Mouse (Mus musculus): ENCODE data around the gene Lor.

The Lor gene

DNA sequence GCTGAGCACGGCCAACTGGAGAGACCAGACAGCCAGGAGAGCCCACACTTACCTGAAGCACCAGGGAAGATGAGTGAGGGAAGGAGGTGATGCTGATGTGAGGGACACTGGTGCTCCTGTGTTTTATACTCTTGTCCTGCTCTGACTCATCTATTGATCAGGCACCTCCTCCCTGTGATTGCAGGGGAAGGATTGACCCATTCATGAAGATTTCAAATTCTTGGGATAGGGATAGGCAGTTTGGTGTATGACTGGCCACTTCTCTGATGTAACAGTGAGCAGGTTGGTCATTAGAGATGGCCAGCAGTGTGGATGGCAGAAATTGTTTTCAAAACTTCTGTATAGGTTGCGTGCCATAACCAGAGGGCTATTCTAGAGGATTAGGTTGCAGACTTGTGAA is at the start of gene Lor:
Lor (minus strand) TSS at position 101 of the 400 bp plus-strand sequence.
- DNase-seq = no peak

- no peak for DNase-seq
Measured at GRCm38 (mm10) chr3:92123847-92124246, 40.9 kb upstream of the Lor start, which contains the start of gene Prr9. Gene Prr9 (minus strand): TSS chr3:92123947.

GRCm38 (mm10) chr3:92120902-92121301 is 38.0 kb upstream of the Lor start:
- no peak for DNase-seq

DNA sequence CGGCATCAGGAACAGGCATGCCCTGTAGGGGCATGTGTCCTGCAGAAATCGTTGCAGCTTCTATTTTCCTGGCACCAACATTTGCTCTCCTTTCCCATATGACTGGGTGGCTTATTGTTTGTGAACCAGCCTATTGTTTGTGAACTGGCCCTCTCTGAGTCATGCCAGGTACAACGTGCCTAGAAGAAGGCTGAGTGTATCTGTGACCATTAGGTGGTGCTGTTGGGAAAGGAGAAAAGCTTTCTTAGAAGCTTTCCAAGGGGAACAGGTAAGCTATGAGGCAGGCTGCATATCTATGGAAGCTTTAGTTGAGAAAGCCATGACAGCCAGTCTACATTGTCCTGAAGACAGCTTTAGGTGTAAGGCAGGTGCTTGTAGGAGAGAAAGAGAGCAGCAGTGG is 35.0 kb upstream of the Lor start:
- DNase-seq = peak; percentile 60

DNA sequence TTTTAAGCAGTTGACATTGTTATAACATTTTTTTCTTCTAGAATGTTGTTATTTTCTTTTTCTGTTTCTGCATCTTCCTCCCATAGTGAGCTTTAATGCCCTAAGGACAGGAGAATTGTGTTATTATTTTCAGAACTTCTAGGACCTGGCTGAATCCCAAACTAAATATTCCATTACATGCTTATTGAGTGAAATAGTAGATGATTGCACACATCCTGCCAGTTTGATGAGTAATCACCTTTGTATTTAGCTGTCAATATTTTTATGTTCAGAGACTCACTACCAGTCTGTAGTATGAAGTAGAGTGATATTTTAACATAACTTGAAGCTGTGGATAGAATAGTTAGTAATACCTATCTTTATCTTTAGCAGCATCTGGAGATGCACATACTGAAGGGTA is 28.6 kb upstream of the Lor start:
- DNase-seq = no peak

GRCm38 (mm10) chr3:92110790-92111189 is 27.8 kb upstream of the Lor start:
- peak; percentile 10 for DNase-seq

DNA sequence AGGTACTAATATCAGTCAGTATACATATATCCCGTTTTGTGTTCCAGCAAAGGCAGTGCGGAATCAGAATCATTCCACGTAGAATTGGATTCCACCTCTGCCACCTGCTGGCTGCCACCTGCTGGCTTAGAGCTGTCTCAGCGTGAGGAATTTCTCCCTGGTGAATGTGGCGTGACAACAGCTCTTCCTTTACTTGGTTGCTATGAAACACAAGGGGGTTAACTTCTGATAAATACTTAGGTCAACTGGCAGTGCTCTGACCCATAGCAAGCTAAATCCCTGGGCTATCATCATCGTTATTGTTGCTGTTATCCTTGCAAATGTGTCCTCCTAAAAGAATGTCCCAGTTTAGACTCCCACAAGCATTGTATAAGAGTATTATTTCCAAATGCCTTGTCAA is 23.6 kb upstream of the Lor start:
- DNase-seq = peak; percentile 51

GRCm38 (mm10) chr3:92081285-92081931 is 1.5 kb downstream of the Lor start:
- DNase-seq = peak; percentile 74

- DNase-seq = peak; percentile 76
Measured at GRCm38 (mm10) chr3:92080462-92081284, 2.3 kb downstream of the Lor start.

DNA sequence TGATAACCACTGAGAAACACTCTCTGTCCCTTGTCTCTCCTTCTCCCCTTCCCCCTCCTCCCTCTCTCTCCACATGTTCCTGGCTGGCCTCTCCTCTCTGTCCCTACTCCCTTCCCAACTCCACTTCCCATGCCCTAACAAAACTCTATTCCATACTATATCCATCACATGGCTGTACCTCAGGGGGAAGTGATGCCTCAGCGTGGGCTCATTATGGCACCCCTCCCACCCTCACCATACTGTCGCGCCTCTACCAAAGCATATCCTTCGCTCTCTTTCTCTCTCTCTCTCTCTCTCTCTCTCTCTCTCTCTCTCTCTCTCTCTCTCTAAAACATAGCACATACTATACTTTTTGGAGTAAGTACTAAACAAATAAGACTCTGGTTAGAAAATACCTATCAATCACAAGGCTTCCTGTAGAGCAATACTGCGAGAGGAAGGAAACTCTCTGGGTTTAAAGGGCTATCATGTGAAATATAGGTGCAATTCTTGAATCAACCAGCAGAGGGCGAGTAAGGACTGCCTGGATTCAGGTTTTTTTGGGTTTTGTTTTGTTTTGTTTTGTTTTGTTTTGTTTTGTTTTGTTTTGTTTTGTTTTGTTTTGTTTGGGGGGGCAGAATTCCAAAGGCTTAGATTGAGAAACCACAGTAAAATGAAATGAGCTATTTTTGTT is 32.4 kb downstream of the Lor start:
- DNase-seq = peak; percentile 53

DNA sequence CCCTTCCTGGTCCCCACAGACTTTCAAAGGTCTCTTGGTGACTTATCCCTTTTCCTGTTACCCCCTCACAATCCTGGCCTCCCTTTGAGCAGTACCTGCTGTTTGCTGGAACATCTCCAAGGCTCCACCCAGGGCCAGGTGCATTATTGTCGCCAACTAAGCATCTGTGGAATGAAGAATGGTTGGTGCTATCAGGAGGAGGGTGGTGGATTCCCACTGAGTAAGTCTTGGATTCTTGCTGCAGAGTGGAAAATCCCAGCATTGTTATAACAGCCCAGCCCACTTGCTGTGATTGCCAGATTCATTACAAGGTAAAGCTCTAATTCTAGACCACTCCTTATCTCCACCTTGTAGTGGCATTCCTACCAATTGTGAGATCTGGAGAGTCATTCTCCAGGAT is 49.0 kb downstream of the Lor start:
- no peak for DNase-seq

GRCm38 (mm10) chr3:92033203-92033602 is 49.7 kb downstream of the Lor start:
- no peak for DNase-seq
